Mouse (Mus musculus): ENCODE results near the gene Olfr270. TPM values are rescaled to one million over a fixed set of nuclear protein-coding genes. Genes with fewer than 3 reads are reported as not detected.

The Olfr270 gene
- polyA plus RNA-seq, 1 experiment from 2014 or later = not detected

GRCm38 (mm10) chr4:53009183-53009582 lies 44.8 kb downstream of the Olfr270 start:
- H3K27ac ChIP-seq = no peak overlapping the region
- no peaks in the 10 kb centered on the region for H3K27me3 ChIP-seq (ENCODE audit: poor library complexity, severe bottlenecking)
- H3K4me1 ChIP-seq = peaks cover 12% of the 10 kb centered on the region
- H3K36me3 ChIP-seq (replicated peaks) = peaks cover 6% of the 10 kb centered on the region
- no peak overlapping the region for H3K4me3 ChIP-seq
- no peaks in the 10 kb centered on the region for H3K9me3 ChIP-seq
- 73% methylated on average over 4 of the region's 4 CpGs for WGBS
- DNase-seq (ENCODE audit: extremely low spot score, low spot score) = no peak

- Histone ChIP-seq H3K9me3 (0 out of 2 replicates have a peak, but pooled peaks cover 3% of the 10 kb centered on the region), H3K4me1 (peaks cover 12% of the 10 kb centered on the region), H3K27me3 (ENCODE audit: poor library complexity, severe bottlenecking) (no peaks in the 10 kb centered on the region), H3K27ac (no peak overlapping the region), H3K4me3 (no peak overlapping the region), H3K36me3 (replicated peaks) (peaks cover 12% of the 10 kb centered on the region)
- 95% methylated on average over 4 of the region's 4 CpGs for WGBS
- DNase-seq (ENCODE audit: extremely low spot score, low spot score) = no peak
Observed at GRCm38 (mm10) chr4:53009871-53010270, 45.5 kb downstream of the Olfr270 start.

- Histone ChIP-seq H3K4me1 (peaks cover 12% of the 10 kb centered on the region), H3K27ac (peak within 1 kb of the TSS; percentile 92), H3K36me3 (replicated peaks) (peaks cover 32% of the 10 kb centered on the region), H3K9me3 (peaks cover 15% of the 10 kb centered on the region), H3K4me3 (peak within 1 kb of the TSS; percentile 84), H3K27me3 (ENCODE audit: poor library complexity, severe bottlenecking) (no peaks in the 10 kb centered on the region)
- peak; percentile 96 for DNase-seq (ENCODE audit: extremely low spot score, low spot score)
- WGBS = under 1% methylated on average over 63 of the region's 63 CpGs
Observed at GRCm38 (mm10) chr4:53011732-53012361, 47.5 kb downstream of the Olfr270 start, which contains the start of gene Nipsnap3b. Gene Nipsnap3b, plus strand, starts transcription at chr4:53011880.

- WGBS = 91% methylated on average over 7 of the region's 7 CpGs
- no peak overlapping the region for H3K4me3 ChIP-seq
- DNase-seq (ENCODE audit: extremely low spot score, low spot score) = no peak
- peaks cover 58% of the 10 kb centered on the region for H3K36me3 ChIP-seq (replicated peaks)
- peaks cover 12% of the 10 kb centered on the region for H3K4me1 ChIP-seq
- H3K27ac ChIP-seq = no peak overlapping the region
- peaks cover 32% of the 10 kb centered on the region for H3K9me3 ChIP-seq
- H3K27me3 ChIP-seq (ENCODE audit: poor library complexity, severe bottlenecking) = no peaks in the 10 kb centered on the region
Observed at GRCm38 (mm10) chr4:53014421-53014820, 50.1 kb downstream of the Olfr270 start.

GRCm38 (mm10) chr4:53015024-53015423 lies 50.7 kb downstream of the Olfr270 start:
- Histone ChIP-seq H3K36me3 (replicated peaks) (peaks cover 64% of the 10 kb centered on the region), H3K4me1 (peaks cover 12% of the 10 kb centered on the region), H3K4me3 (no peak overlapping the region), H3K9me3 (peaks cover 32% of the 10 kb centered on the region), H3K27me3 (ENCODE audit: poor library complexity, severe bottlenecking) (no peaks in the 10 kb centered on the region), H3K27ac (no peak overlapping the region)
- no peak for DNase-seq (ENCODE audit: extremely low spot score, low spot score)
- 95% methylated on average over 3 of the region's 3 CpGs for WGBS

- Histone ChIP-seq H3K36me3 (replicated peaks) (peaks cover 92% of the 10 kb centered on the region), H3K4me3 (no peak overlapping the region), H3K27ac (no peak overlapping the region), H3K4me1 (no peaks in the 10 kb centered on the region), H3K27me3 (ENCODE audit: poor library complexity, severe bottlenecking) (no peaks in the 10 kb centered on the region), H3K9me3 (peaks cover 32% of the 10 kb centered on the region)
- WGBS = 93% methylated on average over 1 of the region's 1 CpGs
- DNase-seq (ENCODE audit: extremely low spot score, low spot score) = no peak
Observed at GRCm38 (mm10) chr4:53018392-53018791, 54.0 kb downstream of the Olfr270 start.

Other genes with a start within 250 kb of the Olfr270 start
- not detected in 2 replicates for gene Olfr275, start 149.9 kb upstream of the Olfr270 start, polyA plus RNA-seq (2016; fragmentation: Nextera tagmentation; extraction: Ambion mirVana)
- gene Olfr273, start 105.3 kb upstream of the Olfr270 start, polyA plus RNA-seq (2016; fragmentation: Nextera tagmentation; extraction: Ambion mirVana) = not detected in 2 replicates
- gene Olfr272, start 45.4 kb upstream of the Olfr270 start, polyA plus RNA-seq (2016; fragmentation: Nextera tagmentation; extraction: Ambion mirVana) = not detected in 2 replicates
- gene Nipsnap3a, start 24.7 kb downstream of the Olfr270 start, polyA plus RNA-seq (2016; fragmentation: Nextera tagmentation; extraction: Ambion mirVana) = not detected in 2 replicates
- 69.9 and 74.9 TPM in 2 replicates for gene Nipsnap3b, start 47.3 kb downstream of the Olfr270 start, polyA plus RNA-seq (2016; fragmentation: Nextera tagmentation; extraction: Ambion mirVana)
- gene Abca1, start 195.3 kb downstream of the Olfr270 start, polyA plus RNA-seq (2016; fragmentation: Nextera tagmentation; extraction: Ambion mirVana) = 2.2 and 2.6 TPM in 2 replicates

Measured in forebrain, embryonic 10.5 days (tissue).